ENCODE assay signal across 8 mouse cellular contexts in genomic region chr11:88203712-88204532, GRCm38 (mm10). TPM values are rescaled to one million over a fixed set of nuclear protein-coding genes. Genes with fewer than 3 reads are reported as not detected.
DNase-seq lines count a peak whose midpoint lies in the region; ATAC-seq lines count a peak whose summit lies in the region.

Gene Mrps23 (plus strand): TSS chr11:88204388.

- peak within 1 kb of the TSS; percentile 72 for H3K4me2 ChIP-seq in hindbrain, embryonic 16.5 days (ENCODE audit: low read length)

- DNase-seq in T-cell, adult 2 months (ENCODE audit: low spot score), result peak; percentile 92
- DNase-seq in cerebellum, postnatal 36 days, result peak; percentile 90 to 92
- peak; percentile 94 for DNase-seq in gastrocnemius, adult 18-20 months (ENCODE audit: low spot score)
- peak; percentile 91 to 95 for DNase-seq in left cerebral cortex, adult 18-20 months (ENCODE audit: low spot score in 2 of 2)
- peak; percentile 95 for DNase-seq in right cerebral cortex, adult 18-20 months
- peak; percentile 72 for DNase-seq in urinary bladder, postnatal 10 days (ENCODE audit: low spot score)

- peak within 1 kb of the TSS; percentile 61 for H3K4me3 ChIP-seq in hindbrain, embryonic 16.5 days (ENCODE audit: low read length)
- peak within 1 kb of the TSS; percentile 92 for H3K4me3 ChIP-seq in macrophage (ENCODE audit: inconsistent target)

- H3K36me3 ChIP-seq in hindbrain, embryonic 16.5 days (ENCODE audit: control insufficient read depth, insufficient read depth, low read length), result 0 out of 2 replicates have a peak, but pooled peaks cover 2% of the 10 kb centered on the region
- no peaks in the 10 kb centered on the region for H3K36me3 ChIP-seq in macrophage (ENCODE audit: inconsistent target)

- H3K27me3 ChIP-seq in hindbrain, embryonic 16.5 days (replicated peaks; ENCODE audit: control insufficient read depth, insufficient read depth, low read length), result no peaks in the 10 kb centered on the region

- peak; percentile 94 for ATAC-seq in hindbrain, embryonic 16.5 days

- H3K4me1 ChIP-seq in hindbrain, embryonic 16.5 days (ENCODE audit: control insufficient read depth, insufficient read depth, low read depth, low read length), result peaks cover 16% of the 10 kb centered on the region

- peak within 1 kb of the TSS; percentile 64 for H3K27ac ChIP-seq in hindbrain, embryonic 16.5 days (ENCODE audit: low read depth, low read length)
- H3K27ac ChIP-seq in macrophage, result peak within 1 kb of the TSS; percentile 82

- H3K9ac ChIP-seq in hindbrain, embryonic 16.5 days (ENCODE audit: low read depth, low read length), result peak within 1 kb of the TSS; percentile 71

- WGBS in hindbrain, embryonic 16.5 days, result under 1% methylated on average over 51 of the region's 51 CpGs
- WGBS in macrophage (ENCODE audit: missing documents), result under 1% methylated on average over 51 of the region's 51 CpGs

- peaks cover 40% of the 10 kb centered on the region for H3K79me2 ChIP-seq in macrophage (ENCODE audit: inconsistent target)

- no peaks in the 10 kb centered on the region for H3K9me3 ChIP-seq in hindbrain, embryonic 16.5 days (ENCODE audit: control insufficient read depth, low read length)

RNA-seq across cellular contexts. Expression of gene Mrps23, which starts in this region (rescaled TPM):
- total RNA-seq in gastrocnemius, adult 18-20 months (2021), result 100 to 1,000 TPM; 147 to 169 TPM
- polyA plus RNA-seq in hindbrain, embryonic 16.5 days (2015; fragmentation: Nextera tagmentation; extraction: Ambion mirVana), result 61.1 and 68.8 TPM in 2 replicates
- 10 to 100 TPM; 64.4 to 71.4 TPM for total RNA-seq in left cerebral cortex, adult 18-20 months (2021)
- total RNA-seq in macrophage (2018; cell fraction: chromatin; rRNA removed), result 10 to 100 TPM in 6 of 26 experiments, 1 to 10 TPM in 19, under 1 TPM in 1; 0.94 to 26.1 (median 6.9) TPM
- total RNA-seq in macrophage (2018; cell fraction: cytosol; rRNA removed), result 10 to 100 TPM; 27.0 to 57.5 (median 42.0) TPM
- 10 to 100 TPM in 16 of 26 experiments, 1 to 10 TPM in 10; 5.0 to 27.1 (median 11.5) TPM for total RNA-seq in macrophage (2018; cell fraction: nucleus; rRNA removed)
- polyA plus RNA-seq in macrophage (2018), result 52.7 to 85.2 TPM (median 53.4 TPM) in 3 replicates

Comparison
In these comparisons a context has a peak if more than half of its experiments do, and no peak if none do; other contexts are left out.
1. Peak in every context shown above with its lines: DNase-seq, ATAC-seq, H3K4me3 ChIP-seq and H3K27ac ChIP-seq.